8 mouse cellular contexts compared by ENCODE assay signal in the genomic region with DNA sequence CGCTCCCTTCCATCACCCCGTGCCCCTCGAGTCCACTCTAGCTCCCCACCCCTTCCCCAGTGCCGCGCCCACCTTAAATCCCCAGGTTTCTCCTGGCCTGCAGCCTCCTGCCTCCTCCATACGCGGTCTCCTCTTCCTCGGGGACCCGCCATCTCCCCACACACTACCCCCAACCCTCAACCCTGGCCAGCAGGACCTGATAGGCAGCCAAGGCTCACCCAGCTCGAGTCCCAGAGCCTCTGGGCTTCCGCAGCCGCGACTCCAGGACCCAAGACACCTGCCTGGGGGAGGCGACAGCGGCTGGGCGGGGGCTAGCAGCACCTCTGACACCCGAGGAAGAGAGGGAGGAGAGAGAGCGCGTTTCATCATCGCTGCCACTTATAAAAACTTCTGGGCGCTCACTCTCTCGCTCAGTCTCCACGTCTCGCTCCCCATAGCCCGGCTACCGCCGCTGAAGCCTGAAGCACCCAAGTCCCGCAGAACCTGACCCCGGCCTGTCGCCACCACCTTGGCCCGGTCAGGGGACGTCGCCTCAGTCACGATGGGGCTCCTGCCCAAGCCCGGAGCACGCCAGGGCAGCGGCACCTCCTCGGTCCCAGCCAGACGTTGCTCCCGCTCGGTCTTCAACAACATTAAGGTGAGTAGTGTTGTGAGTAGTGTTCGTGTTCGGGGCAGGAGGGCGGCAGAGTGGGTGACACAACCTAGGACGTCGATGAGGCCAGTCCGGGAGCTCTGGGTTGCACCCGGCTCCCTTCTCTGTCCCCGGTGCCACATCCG. TPM values are rescaled to one million over a fixed set of nuclear protein-coding genes. Genes with fewer than 3 reads are reported as not detected.
DNase-seq lines count a peak whose midpoint lies in the region; ATAC-seq and TF ChIP-seq lines count a peak whose summit lies in the region.

No protein-coding gene starts in this region.

- H3K9me3 ChIP-seq in ES-Bruce4 (replicated peaks; ENCODE audit: control insufficient read depth, insufficient read depth, low read length, poor library complexity, severe bottlenecking): no peaks in the 10 kb centered on the region
- H3K9me3 ChIP-seq in hindbrain, postnatal 0 days (ENCODE audit: low read length): no peaks in the 10 kb centered on the region
- H3K9me3 ChIP-seq in liver, embryonic 13.5 days (replicated peaks): no peaks in the 10 kb centered on the region
- H3K9me3 ChIP-seq in neural tube, embryonic 14.5 days (ENCODE audit: control insufficient read depth, low read length): no peaks in the 10 kb centered on the region

- peak overlapping the region; percentile 50 for H3K4me3 ChIP-seq in ES-Bruce4 (ENCODE audit: low read depth, low read length)
- peak overlapping the region; percentile 38 for H3K4me3 ChIP-seq in embryonic fibroblast, embryonic 13.5 days (ENCODE audit: insufficient read depth, low read length)
- H3K4me3 ChIP-seq in hindbrain, postnatal 0 days (ENCODE audit: low read length): peak overlapping the region; percentile 40
- H3K4me3 ChIP-seq in liver, embryonic 13.5 days (replicated peaks): peak overlapping the region; percentile 40
- peak overlapping the region; percentile 29 for H3K4me3 ChIP-seq in neural tube, embryonic 14.5 days (ENCODE audit: low read depth, low read length)

- TF ChIP-seq POLR2A in ES-Bruce4 (IDR thresholded peaks at IDR 0.05; ENCODE audit: insufficient read depth, low read length): no peak
- 0 out of 2 replicates have a peak, but pooled peaks have one; percentile 39 for TF ChIP-seq POLR2A in embryonic fibroblast, embryonic 13.5 days (IDR thresholded peaks at IDR 0.05; ENCODE audit: low read depth, low read length)

- H3K4me2 ChIP-seq in hindbrain, postnatal 0 days (ENCODE audit: low read depth, low read length): peak overlapping the region; percentile 78
- peak overlapping the region; percentile 60 for H3K4me2 ChIP-seq in liver, embryonic 13.5 days
- H3K4me2 ChIP-seq in neural tube, embryonic 14.5 days (ENCODE audit: low read depth, low read length): peak overlapping the region; percentile 49

- no peaks in the 10 kb centered on the region for H3K36me3 ChIP-seq in ES-Bruce4 (ENCODE audit: control insufficient read depth, insufficient read depth, low read length, poor library complexity, severe bottlenecking)
- H3K36me3 ChIP-seq in hindbrain, postnatal 0 days (ENCODE audit: insufficient read depth, low read length): no peaks in the 10 kb centered on the region
- H3K36me3 ChIP-seq in liver, embryonic 13.5 days: no peaks in the 10 kb centered on the region
- H3K36me3 ChIP-seq in neural tube, embryonic 14.5 days (ENCODE audit: control insufficient read depth, insufficient read depth, low read length): no peaks in the 10 kb centered on the region

- peaks cover 2% of the 10 kb centered on the region for H3K4me1 ChIP-seq in ES-Bruce4 (ENCODE audit: control insufficient read depth, insufficient read depth, low read length)
- H3K4me1 ChIP-seq in embryonic fibroblast, embryonic 13.5 days (ENCODE audit: control insufficient read depth, insufficient read depth, low read length): 0 out of 2 replicates have a peak, but pooled peaks cover 5% of the 10 kb centered on the region
- H3K4me1 ChIP-seq in hindbrain, postnatal 0 days (ENCODE audit: insufficient read depth, low read length): peaks cover 6% of the 10 kb centered on the region
- H3K4me1 ChIP-seq in liver, embryonic 13.5 days (replicated peaks): peaks cover 8% of the 10 kb centered on the region
- H3K4me1 ChIP-seq in neural tube, embryonic 14.5 days (ENCODE audit: control insufficient read depth, insufficient read depth, low read length): no peaks in the 10 kb centered on the region

- H3K9ac ChIP-seq in ES-Bruce4 (ENCODE audit: low read depth, poor library complexity, severe bottlenecking): peak overlapping the region; percentile 43
- peak overlapping the region; percentile 40 for H3K9ac ChIP-seq in hindbrain, postnatal 0 days (replicated peaks; ENCODE audit: low read length)
- peak overlapping the region; percentile 57; the same call in 1 of the 2 replicates for H3K9ac ChIP-seq in liver, embryonic 13.5 days
- H3K9ac ChIP-seq in neural tube, embryonic 14.5 days (replicated peaks; ENCODE audit: low read depth, low read length): peak overlapping the region; percentile 37

- no peak for TF ChIP-seq EP300 in ES-Bruce4 (IDR thresholded peaks at IDR 0.05; ENCODE audit: insufficient read depth, low read depth, low read length)

- WGBS in hindbrain, postnatal 0 days: 1% methylated on average over 50 of the region's 50 CpGs
- WGBS in liver, embryonic 13.5 days (ENCODE audit: insufficient replicate concordance): 3% methylated on average over 50 of the region's 50 CpGs
- WGBS in neural tube, embryonic 14.5 days: 2% methylated on average over 46 of the region's 50 CpGs

- no peaks in the 10 kb centered on the region; the same call in 1 of the 2 replicates for H3K27me3 ChIP-seq in ES-Bruce4 (ENCODE audit: control insufficient read depth, insufficient read depth, low read length, poor library complexity, severe bottlenecking)
- 0 out of 2 replicates have a peak, but pooled peaks cover 4% of the 10 kb centered on the region for H3K27me3 ChIP-seq in hindbrain, postnatal 0 days (ENCODE audit: insufficient read depth, low read length)
- H3K27me3 ChIP-seq in liver, embryonic 13.5 days: peaks cover 31% of the 10 kb centered on the region
- peaks cover 10% of the 10 kb centered on the region for H3K27me3 ChIP-seq in neural tube, embryonic 14.5 days (ENCODE audit: control insufficient read depth, insufficient read depth, low read length)

- peak; percentile 53; the same call in 1 of the 2 replicates for ATAC-seq in hindbrain, postnatal 0 days
- peak; percentile 52 for ATAC-seq in liver, embryonic 13.5 days (ENCODE audit: low read depth)
- peak; percentile 49; the same call in 1 of the 2 replicates for ATAC-seq in neural tube, embryonic 14.5 days (ENCODE audit: low read depth)

- no peak for TF ChIP-seq CTCF in ES-Bruce4 (IDR thresholded peaks at IDR 0.05; ENCODE audit: low read depth, low read length)
- no peak for TF ChIP-seq CTCF in embryonic fibroblast, embryonic 13.5 days (IDR thresholded peaks at IDR 0.05; ENCODE audit: borderline replicate concordance, insufficient read depth, low read length)
- no peak for TF ChIP-seq CTCF in hindbrain, postnatal 0 days (IDR thresholded peaks at IDR 0.05; ENCODE audit: low read depth)

- peak; percentile 82 for DNase-seq in 3134 (ENCODE audit: extremely low read depth, insufficient read length, low spot score)
- DNase-seq in hindbrain, postnatal 0 days (ENCODE audit: low spot score): no peak
- no peak for DNase-seq in liver, embryonic 13.5 days
- no peak for DNase-seq in c-Kit-positive CD71-positive TER-119-positive erythroid progenitor cells, embryonic 14.5 days (ENCODE audit: low spot score)
- DNase-seq in frontal cortex, postnatal 10 days (ENCODE audit: low spot score in 2 of 2): no peak

- H3K27ac ChIP-seq in ES-Bruce4 (ENCODE audit: insufficient read depth, low read length): no peak overlapping the region
- H3K27ac ChIP-seq in embryonic fibroblast, embryonic 13.5 days (ENCODE audit: insufficient read depth, low read length): no peak overlapping the region
- H3K27ac ChIP-seq in hindbrain, postnatal 0 days: no peak overlapping the region
- no peak overlapping the region; the same call in 1 of the 2 replicates for H3K27ac ChIP-seq in liver, embryonic 13.5 days
- no peak overlapping the region for H3K27ac ChIP-seq in neural tube, embryonic 14.5 days (ENCODE audit: low read depth, low read length)

RNA-seq across cellular contexts. Expression of gene Slco2a1, which starts 19.8 kb away (rescaled TPM):
- 3.0 and 3.1 TPM in 2 replicates for polyA plus RNA-seq in ES-Bruce4 (2011; ENCODE audit: insufficient read depth, insufficient read length, low read depth, missing spikeins)
- polyA plus RNA-seq in embryonic fibroblast, embryonic 13.5 days (2011; ENCODE audit: insufficient read length, low read depth, missing spikeins): 9.1 and 14.3 TPM in 2 replicates
- 6.3 and 6.4 TPM in 2 replicates for total RNA-seq in hindbrain, postnatal 0 days (2014; rRNA removed)
- 3.9 and 4.8 TPM in 2 replicates for polyA plus RNA-seq in hindbrain, postnatal 0 days (2015; fragmentation: Nextera tagmentation; extraction: Ambion mirVana)
- 1.5 and 2.4 TPM in 2 replicates for polyA plus RNA-seq in liver, embryonic 13.5 days (2015; fragmentation: Nextera tagmentation; extraction: Ambion mirVana)
- 1.0 and 3.4 TPM in 2 replicates for polyA plus RNA-seq in neural tube, embryonic 14.5 days (2014; fragmentation: Nextera tagmentation; extraction: Ambion mirVana)
